Mouse (Mus musculus) lung, postnatal 0 days (tissue): ENCODE measurements around the gene Hpn.

ENCODE experiments used
- CTCF ChIP-seq: IDR thresholded peaks from 2 replicates; pipeline ENCODE4 v1.5.1; 2016; ENCODE audit warnings: antibody characterized with exemption, mild to moderate bottlenecking
- EP300 ChIP-seq: IDR thresholded peaks from 2 replicates; pipeline ENCODE4 v1.6.1; 2016; ENCODE audit warnings: antibody characterized with exemption, mild to moderate bottlenecking, control low read depth

- TF ChIP-seq EP300 (no peak), CTCF (no peak)
Observed at GRCm38 (mm10) chr7:31140941-31141340, 25.9 kb upstream of the Hpn start.
